Mouse (Mus musculus): Measurements from ENCODE around the gene Ripply3.
A peak's percentile ranks its signal among the peaks of the same experiment; 100 is the strongest.

Gene Ripply3

GRCm38 (mm10) chr16:94360578-94361350 lies 32.5 kb downstream of the Ripply3 start:
- DNase-seq = no peak

GRCm38 (mm10) chr16:94362174-94362873 lies 34.1 kb downstream of the Ripply3 start:
- DNase-seq = peak; percentile 50 to 56

GRCm38 (mm10) chr16:94363814-94364213 lies 35.6 kb downstream of the Ripply3 start:
- DNase-seq = no peak

GRCm38 (mm10) chr16:94365435-94365834 lies 37.2 kb downstream of the Ripply3 start:
- no peak for DNase-seq

GRCm38 (mm10) chr16:94369596-94370172 lies 41.5 kb downstream of the Ripply3 start:
- DNase-seq = peak in 1 of 2 experiments; percentile 9

- DNase-seq = peak; percentile 96 to 98
Observed at GRCm38 (mm10) chr16:94370173-94370914, 42.1 kb downstream of the Ripply3 start, which contains the start of gene Ttc3. Gene Ttc3, plus strand, starts transcription at chr16:94370618.

- peak; percentile 80 to 90 for DNase-seq
Observed at GRCm38 (mm10) chr16:94370915-94371300, 42.7 kb downstream of the Ripply3 start.

- peak; percentile 71 to 81 for DNase-seq
Observed at GRCm38 (mm10) chr16:94371301-94371931, 43.2 kb downstream of the Ripply3 start, which contains the start of gene Pigp. Gene Pigp, minus strand, starts transcription at chr16:94371842.

GRCm38 (mm10) chr16:94379386-94379785 lies 51.2 kb downstream of the Ripply3 start:
- DNase-seq = no peak

- DNase-seq = no peak
Observed at GRCm38 (mm10) chr16:94383277-94383676, 55.1 kb downstream of the Ripply3 start.
